Mouse (Mus musculus) urinary bladder, postnatal 14 days (tissue): ENCODE data around the gene Tmem239.
A peak's percentile ranks its signal among the peaks of the same experiment; 100 is the strongest.

ENCODE experiments used
- DNase-seq: peaks from one replicate; pipeline ENCODE4 v3.0.0; 2021; ENCODE audit warnings: low spot score

Tmem239 gene

DNA sequence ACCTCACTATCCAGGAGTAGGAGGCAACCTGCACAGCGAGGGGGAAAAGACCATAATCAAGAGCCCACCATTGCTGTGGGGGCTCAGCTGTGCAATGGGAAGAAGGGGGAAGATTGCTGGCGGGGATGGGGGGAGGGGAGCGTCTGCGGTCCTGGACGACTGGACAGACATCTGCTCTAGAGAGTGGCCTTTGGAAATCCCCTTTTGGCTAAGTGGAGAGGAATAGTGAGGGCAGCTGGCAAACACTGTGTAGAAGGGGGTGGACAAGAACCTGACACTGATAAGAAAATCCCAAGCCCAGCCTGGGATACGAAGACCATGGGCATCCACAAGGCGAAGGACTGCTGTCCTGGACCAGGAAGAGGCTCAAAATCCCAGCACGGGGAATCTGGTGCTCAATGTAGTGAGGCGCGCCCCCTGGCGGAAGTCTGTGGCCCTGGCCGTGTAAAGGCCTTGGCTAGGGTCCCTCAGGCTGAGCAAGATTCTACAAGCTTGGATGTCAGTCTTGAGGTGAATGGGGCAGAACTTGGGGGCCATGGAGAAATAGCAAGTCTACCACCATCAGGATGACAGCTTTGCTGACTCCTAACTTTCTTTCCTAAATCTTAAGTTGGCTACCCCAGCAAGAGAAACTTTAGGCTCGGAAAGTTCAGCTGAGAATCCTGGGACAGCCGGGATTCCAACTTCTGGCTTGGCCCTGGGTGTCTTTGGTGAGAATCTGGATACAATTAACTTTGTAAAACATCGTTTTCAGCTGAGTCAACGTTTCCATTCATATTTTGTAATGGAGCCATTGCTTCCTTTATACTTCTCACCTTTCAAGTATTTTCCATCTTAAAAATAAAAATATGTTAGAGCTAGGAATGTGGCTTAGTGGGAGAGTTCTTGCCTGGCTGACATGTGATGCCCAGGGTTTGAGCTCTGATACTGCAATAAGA, 5.5 kb downstream of the Tmem239 start:
- DNase-seq, result peak; percentile 85

- DNase-seq, result no peak
Observed at GRCm38 (mm10) chr2:130412775-130413174, 6.5 kb downstream of the Tmem239 start.

DNA sequence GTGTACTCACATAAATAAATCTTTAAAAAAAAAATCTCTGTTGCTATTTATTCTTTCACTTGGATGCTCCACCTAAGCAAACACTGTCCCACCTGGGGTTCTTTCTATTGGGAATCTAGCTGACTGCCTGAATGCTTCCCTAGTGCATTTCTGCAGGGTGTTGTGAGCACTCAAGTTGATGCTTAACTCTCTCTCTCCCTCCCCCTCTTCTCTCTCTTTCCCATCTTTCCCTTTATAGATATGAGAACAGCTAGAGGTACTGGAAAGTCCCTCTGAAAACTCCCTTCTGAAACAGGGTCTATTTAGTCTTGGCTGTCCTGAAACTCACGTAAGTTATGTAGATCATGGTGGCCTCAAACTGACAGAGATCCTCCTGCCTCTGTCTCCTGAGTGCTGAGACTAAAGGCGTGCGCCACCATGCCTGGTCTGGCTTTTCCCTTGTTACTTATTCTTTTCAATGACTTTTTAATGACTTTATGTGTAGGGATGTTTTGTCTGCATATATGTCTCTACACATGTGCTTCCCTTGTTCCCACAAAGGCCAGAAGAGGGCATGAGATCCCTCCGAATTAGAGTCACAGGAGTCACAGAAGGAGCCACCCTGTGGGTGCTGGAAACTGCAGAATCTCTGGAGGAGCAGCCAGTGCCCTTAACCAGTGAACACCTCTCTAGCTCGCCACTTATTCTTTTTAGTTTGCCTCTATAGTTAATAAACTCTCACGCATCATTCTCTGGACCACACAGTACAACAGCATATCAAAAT, 8.0 kb downstream of the Tmem239 start:
- no peak for DNase-seq

DNA sequence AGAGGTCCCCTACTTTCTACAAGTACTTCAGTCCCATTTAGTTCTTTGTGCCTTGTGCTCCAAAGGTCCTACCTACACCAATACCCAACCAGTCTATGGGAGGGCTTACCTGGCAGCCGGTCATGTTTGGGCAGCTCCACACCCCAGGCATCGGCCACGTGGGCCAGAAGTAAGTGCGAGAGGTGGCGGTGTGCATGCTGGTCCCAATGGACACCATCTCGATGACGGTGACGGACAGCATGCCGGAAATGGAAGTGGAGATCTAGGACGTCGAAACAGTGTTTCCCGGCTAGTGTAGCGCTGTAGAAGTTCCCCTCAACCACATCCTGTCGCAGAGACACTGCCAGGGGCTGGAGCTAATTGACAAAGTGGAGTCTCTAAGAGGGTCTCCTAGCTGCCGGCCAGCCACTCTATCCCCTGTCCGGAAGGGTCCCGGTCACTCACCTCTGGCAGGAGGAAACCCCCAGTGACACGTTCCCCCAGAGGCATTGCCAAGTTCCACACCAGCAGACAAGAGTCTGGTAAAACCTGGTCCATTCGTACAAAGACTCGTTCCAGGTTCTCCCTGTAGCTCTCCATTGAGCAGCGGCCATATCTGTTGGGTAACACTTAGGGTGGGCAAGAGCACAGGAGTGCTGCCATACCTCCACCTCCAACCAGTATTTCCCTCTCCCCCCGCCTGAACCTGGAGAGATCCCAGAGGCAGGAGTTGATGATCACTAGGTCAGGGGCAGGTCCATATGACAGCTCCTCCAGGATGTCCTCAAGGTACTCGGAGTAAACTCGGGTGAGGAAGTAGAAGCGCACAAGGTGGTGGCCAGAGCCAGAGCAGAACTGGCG, 15.7 kb downstream of the Tmem239 start:
- DNase-seq, result no peak

GRCm38 (mm10) chr2:130423397-130424125, 17.3 kb downstream of the Tmem239 start:
- peak; percentile 74 for DNase-seq

GRCm38 (mm10) chr2:130424126-130424853, 18.0 kb downstream of the Tmem239 start, which contains the start of the genes Vps16 and Pced1a:
Gene Vps16, plus strand, starts transcription at chr2:130424339.
Gene Pced1a, minus strand, starts transcription at chr2:130424701.
- DNase-seq, result peak; percentile 94

GRCm38 (mm10) chr2:130425112-130425511, 18.8 kb downstream of the Tmem239 start:
- DNase-seq, result no peak

DNA sequence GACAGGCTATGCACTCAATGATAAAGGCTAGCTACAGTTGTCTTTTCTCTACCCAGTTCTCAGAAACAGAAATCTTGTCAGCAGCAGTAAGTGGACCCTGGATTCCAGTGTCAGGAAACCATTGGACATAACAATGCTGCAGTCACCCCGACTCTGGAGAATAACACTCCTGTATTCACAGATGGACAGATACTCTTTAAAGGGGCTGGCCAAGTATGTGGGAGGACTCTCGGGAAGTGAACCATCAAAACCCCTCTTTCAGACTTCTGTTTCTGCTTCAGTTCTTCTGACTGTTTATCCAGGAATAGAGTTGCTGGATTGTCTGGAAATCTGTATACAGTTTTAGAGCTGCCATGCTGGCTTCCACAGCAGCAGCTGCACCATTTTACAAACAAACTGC, 23.6 kb downstream of the Tmem239 start:
- DNase-seq, result no peak

GRCm38 (mm10) chr2:130430484-130430883, 24.2 kb downstream of the Tmem239 start:
- DNase-seq, result no peak

DNA sequence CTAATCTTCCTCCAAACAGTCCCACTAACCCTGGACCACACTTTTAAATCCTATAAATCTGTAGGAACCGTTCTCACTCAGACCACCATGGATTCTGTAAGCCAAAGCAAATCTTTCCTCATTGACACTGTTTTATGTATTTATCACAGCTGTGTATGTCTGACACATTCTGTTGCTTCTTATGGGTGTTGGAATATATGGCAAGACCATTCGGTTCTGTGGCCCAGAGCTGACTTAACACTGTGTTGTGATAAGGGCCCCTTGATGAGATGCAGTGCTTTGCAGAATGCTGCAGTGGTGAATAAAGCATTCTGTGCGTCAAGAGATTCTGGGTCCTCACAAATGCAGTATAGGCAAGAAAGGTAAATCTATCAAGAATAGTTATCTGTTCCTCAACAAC, 25.9 kb downstream of the Tmem239 start:
- DNase-seq, result no peak

- peak; percentile 46 for DNase-seq
Observed at GRCm38 (mm10) chr2:130433152-130433551, 26.9 kb downstream of the Tmem239 start.

GRCm38 (mm10) chr2:130436769-130437168, 30.5 kb downstream of the Tmem239 start:
- DNase-seq, result no peak

DNA sequence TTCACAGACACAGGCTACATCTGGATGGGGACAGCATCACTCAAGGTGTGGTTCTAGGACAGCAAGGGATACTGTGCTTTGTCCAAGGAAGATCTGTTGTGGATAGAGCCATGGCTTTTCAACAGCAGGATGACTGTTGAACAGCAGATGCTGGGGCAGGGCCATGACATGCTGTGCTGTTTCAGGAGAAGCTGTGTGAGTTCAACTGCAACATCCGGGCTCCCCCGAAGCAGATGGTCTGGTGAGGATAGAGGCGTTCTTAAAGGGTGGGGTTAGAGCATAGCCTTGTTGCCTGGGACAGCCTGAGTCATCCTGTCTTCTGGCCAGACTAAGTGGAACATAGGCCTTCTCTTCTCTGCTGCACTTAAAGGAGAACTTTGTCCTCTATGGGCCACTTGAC, 32.6 kb downstream of the Tmem239 start:
- DNase-seq, result no peak

DNA sequence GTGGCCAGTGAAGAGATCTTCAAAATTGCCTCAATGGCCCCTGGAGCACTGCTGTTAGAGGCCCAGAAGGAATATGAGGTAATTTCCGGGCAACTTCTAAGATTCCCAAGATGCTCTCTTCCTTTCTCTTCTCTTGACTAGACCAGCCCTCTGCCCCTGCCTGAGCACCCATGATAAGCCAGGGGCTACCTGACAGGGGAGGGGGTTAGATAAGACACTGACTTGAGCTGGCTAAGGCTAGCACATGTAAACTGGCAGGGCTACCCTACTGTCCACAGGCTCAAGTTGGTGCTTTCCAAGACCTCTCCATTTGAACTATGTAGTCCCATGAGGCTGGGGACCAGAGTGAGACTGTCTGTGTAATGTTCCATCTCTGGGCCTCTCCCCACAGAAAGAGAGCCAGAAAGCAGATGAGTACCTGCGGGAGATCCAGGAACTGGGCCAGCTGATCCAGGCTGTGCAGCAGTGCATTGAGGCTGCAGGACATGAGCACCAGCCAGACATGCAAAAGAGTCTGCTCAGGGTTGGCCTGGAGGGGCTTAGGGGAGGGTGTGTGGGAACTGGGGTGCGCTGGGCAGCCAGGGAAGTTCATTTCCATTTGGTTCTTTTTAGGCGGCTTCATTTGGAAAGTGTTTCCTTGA, 33.7 kb downstream of the Tmem239 start:
- no peak for DNase-seq

DNA sequence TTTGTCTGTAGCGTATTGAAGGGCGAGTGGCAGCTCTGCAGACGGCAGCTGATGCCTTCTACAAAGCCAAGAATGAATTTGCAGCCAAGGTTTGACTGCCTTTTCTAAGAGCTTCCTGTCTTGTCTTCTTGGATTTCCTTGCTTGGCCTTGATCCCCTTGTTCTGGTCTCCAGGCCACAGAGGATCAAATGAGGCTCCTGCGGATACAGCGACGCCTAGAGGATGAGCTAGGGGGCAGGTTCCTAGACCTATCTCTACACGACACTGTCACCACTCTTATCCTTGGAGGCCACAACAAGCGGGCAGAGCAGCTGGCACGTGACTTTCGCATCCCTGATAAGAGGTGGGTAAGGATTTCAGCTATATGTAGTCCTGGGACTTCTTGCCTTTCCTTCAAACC, 35.9 kb downstream of the Tmem239 start:
- DNase-seq, result no peak

- no peak for DNase-seq
Observed at GRCm38 (mm10) chr2:130448449-130448848, 42.2 kb downstream of the Tmem239 start.

GRCm38 (mm10) chr2:130449021-130449793, 42.9 kb downstream of the Tmem239 start:
- no peak for DNase-seq

GRCm38 (mm10) chr2:130449794-130450433, 43.6 kb downstream of the Tmem239 start, which contains the start of gene Ptpra:
Gene Ptpra, plus strand, starts transcription at chr2:130450278.
- DNase-seq, result peak; percentile 90

DNA sequence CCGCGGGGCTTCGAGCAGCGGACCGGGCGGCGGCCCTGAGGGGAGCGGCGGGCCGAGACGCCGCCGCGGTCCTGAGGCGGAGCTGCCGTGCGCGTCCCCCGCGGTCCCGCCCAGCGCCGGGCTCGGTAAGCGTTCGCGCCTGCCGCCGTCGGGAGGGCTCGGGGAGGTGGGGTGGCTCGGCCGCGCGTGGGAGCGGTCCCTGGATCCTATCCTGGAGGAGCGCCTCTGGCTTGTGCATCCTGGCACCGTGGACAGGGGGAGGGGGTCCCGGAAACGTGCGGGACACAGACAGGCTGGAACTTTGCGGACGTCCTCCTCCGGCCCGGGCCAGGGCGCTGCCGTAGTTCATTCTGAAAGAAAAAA, 44.1 kb downstream of the Tmem239 start:
- peak; percentile 72 for DNase-seq
